Mouse (Mus musculus): ENCODE results near the gene Acp1. TPM values are rescaled to one million over a fixed set of nuclear protein-coding genes. Genes with fewer than 3 reads are reported as not detected.

Acp1 gene
- polyA plus RNA-seq, 1 experiment from 2014 or later = 129 TPM

GRCm38 (mm10) chr12:30897039-30897438, 14.3 kb downstream of the Acp1 start:
- Histone ChIP-seq H3K27ac (replicated peaks) (no peak overlapping the region), H3K4me2 (replicated peaks) (no peak overlapping the region), H3K9ac (replicated peaks) (no peak overlapping the region), H3K4me3 (no peak overlapping the region), H3K4me1 (no peaks in the 10 kb centered on the region), H3K27me3 (no peaks in the 10 kb centered on the region), H3K9me3 (no peaks in the 10 kb centered on the region), H3K36me3 (peaks cover 15% of the 10 kb centered on the region)
- WGBS = 97% methylated on average over 4 of the region's 4 CpGs
- ATAC-seq (replicated peaks) = no peak

GRCm38 (mm10) chr12:30891438-30891837, 20.0 kb downstream of the Acp1 start:
- no peak for ATAC-seq (replicated peaks)
- peaks cover 5% of the 10 kb centered on the region for H3K36me3 ChIP-seq
- no peak overlapping the region for H3K4me2 ChIP-seq (replicated peaks)
- no peaks in the 10 kb centered on the region for H3K4me1 ChIP-seq
- peaks cover 5% of the 10 kb centered on the region; the same call in 1 of the 2 replicates for H3K27me3 ChIP-seq
- H3K4me3 ChIP-seq = no peak overlapping the region
- no peak overlapping the region for H3K27ac ChIP-seq (replicated peaks)
- no peak overlapping the region for H3K9ac ChIP-seq (replicated peaks)
- WGBS = 87% methylated on average over 7 of the region's 7 CpGs
- H3K9me3 ChIP-seq = no peaks in the 10 kb centered on the region

- no peak overlapping the region for H3K27ac ChIP-seq (replicated peaks)
- ATAC-seq (replicated peaks) = peak; percentile 73
- peaks cover 17% of the 10 kb centered on the region for H3K27me3 ChIP-seq
- no peak overlapping the region for H3K4me3 ChIP-seq
- H3K4me2 ChIP-seq (replicated peaks) = no peak overlapping the region
- 45% methylated on average over 5 of the region's 5 CpGs for WGBS
- H3K36me3 ChIP-seq = peaks cover 5% of the 10 kb centered on the region
- no peaks in the 10 kb centered on the region for H3K9me3 ChIP-seq
- H3K9ac ChIP-seq (replicated peaks) = no peak overlapping the region
- H3K4me1 ChIP-seq = no peaks in the 10 kb centered on the region
Observed at GRCm38 (mm10) chr12:30890067-30890466, 21.3 kb downstream of the Acp1 start.

GRCm38 (mm10) chr12:30888003-30888402, 23.4 kb downstream of the Acp1 start:
- no peak for ATAC-seq (replicated peaks)
- Histone ChIP-seq H3K4me1 (peaks cover 15% of the 10 kb centered on the region), H3K36me3 (no peaks in the 10 kb centered on the region), H3K9me3 (no peaks in the 10 kb centered on the region), H3K27me3 (peaks cover 31% of the 10 kb centered on the region), H3K9ac (replicated peaks) (no peak overlapping the region), H3K4me2 (replicated peaks) (no peak overlapping the region), H3K4me3 (no peak overlapping the region), H3K27ac (replicated peaks) (no peak overlapping the region)
- 93% methylated on average over 4 of the region's 4 CpGs for WGBS

GRCm38 (mm10) chr12:30885891-30886290, 25.5 kb downstream of the Acp1 start:
- Histone ChIP-seq H3K36me3 (no peaks in the 10 kb centered on the region), H3K4me2 (replicated peaks) (no peak overlapping the region), H3K4me1 (peaks cover 15% of the 10 kb centered on the region), H3K27ac (replicated peaks) (no peak overlapping the region), H3K9ac (replicated peaks) (no peak overlapping the region), H3K27me3 (peaks cover 42% of the 10 kb centered on the region), H3K9me3 (no peaks in the 10 kb centered on the region), H3K4me3 (no peak overlapping the region)
- 83% methylated on average over 6 of the region's 6 CpGs for WGBS
- no peak for ATAC-seq (replicated peaks)

- H3K4me3 ChIP-seq = peak overlapping the region; percentile 54
- no peaks in the 10 kb centered on the region for H3K36me3 ChIP-seq
- ATAC-seq (replicated peaks) = peak; percentile 50
- H3K4me2 ChIP-seq (replicated peaks) = peak overlapping the region; percentile 95
- 7% methylated on average over 39 of the region's 39 CpGs for WGBS
- H3K9me3 ChIP-seq = no peaks in the 10 kb centered on the region
- peaks cover 15% of the 10 kb centered on the region for H3K4me1 ChIP-seq
- peaks cover 42% of the 10 kb centered on the region for H3K27me3 ChIP-seq
- H3K27ac ChIP-seq (replicated peaks) = no peak overlapping the region
- peak overlapping the region; percentile 47; the same call in 1 of the 2 replicates for H3K9ac ChIP-seq (replicated peaks)
Observed at GRCm38 (mm10) chr12:30884622-30885230, 26.7 kb downstream of the Acp1 start.

GRCm38 (mm10) chr12:30883986-30884621, 27.3 kb downstream of the Acp1 start, which contains the start of gene Alkal2:
Gene Alkal2, plus strand, starts transcription at chr12:30884322.
- H3K4me1 ChIP-seq = peaks cover 15% of the 10 kb centered on the region
- H3K4me2 ChIP-seq (replicated peaks) = peak within 1 kb of the TSS; percentile 95
- no peaks in the 10 kb centered on the region for H3K9me3 ChIP-seq
- H3K27me3 ChIP-seq = peaks cover 42% of the 10 kb centered on the region
- under 1% methylated on average over 58 of the region's 58 CpGs for WGBS
- peak; percentile 72 for ATAC-seq (replicated peaks)
- peak within 1 kb of the TSS; percentile 47 for H3K9ac ChIP-seq (replicated peaks)
- no peaks in the 10 kb centered on the region for H3K36me3 ChIP-seq
- no peak within 1 kb of the TSS for H3K27ac ChIP-seq (replicated peaks)
- H3K4me3 ChIP-seq = peak within 1 kb of the TSS; percentile 54

- Histone ChIP-seq H3K9ac (replicated peaks) (peak overlapping the region; percentile 47), H3K4me1 (peaks cover 15% of the 10 kb centered on the region), H3K4me3 (peak overlapping the region; percentile 54), H3K9me3 (no peaks in the 10 kb centered on the region), H3K36me3 (no peaks in the 10 kb centered on the region), H3K27me3 (peaks cover 42% of the 10 kb centered on the region), H3K27ac (replicated peaks) (no peak overlapping the region), H3K4me2 (replicated peaks) (peak overlapping the region; percentile 95)
- WGBS = 13% methylated on average over 4 of the region's 4 CpGs
- ATAC-seq (replicated peaks) = 0 out of 2 replicates have a peak, but pooled peaks have one; percentile 4
Observed at GRCm38 (mm10) chr12:30883592-30883985, 27.8 kb downstream of the Acp1 start.

GRCm38 (mm10) chr12:30879447-30879846, 31.9 kb downstream of the Acp1 start:
- H3K27me3 ChIP-seq = peaks cover 20% of the 10 kb centered on the region
- no peaks in the 10 kb centered on the region for H3K9me3 ChIP-seq
- H3K27ac ChIP-seq (replicated peaks) = no peak overlapping the region
- no peak overlapping the region for H3K4me2 ChIP-seq (replicated peaks)
- H3K36me3 ChIP-seq = no peaks in the 10 kb centered on the region
- ATAC-seq (replicated peaks) = no peak
- H3K4me1 ChIP-seq = peaks cover 10% of the 10 kb centered on the region
- WGBS = 75% methylated on average over 6 of the region's 6 CpGs
- no peak overlapping the region for H3K9ac ChIP-seq (replicated peaks)
- H3K4me3 ChIP-seq = no peak overlapping the region

- WGBS = 83% methylated on average over 4 of the region's 4 CpGs
- no peaks in the 10 kb centered on the region for H3K4me1 ChIP-seq
- H3K4me3 ChIP-seq = no peak overlapping the region
- H3K27me3 ChIP-seq = no peaks in the 10 kb centered on the region
- no peak overlapping the region for H3K4me2 ChIP-seq (replicated peaks)
- no peak for ATAC-seq (replicated peaks)
- no peak overlapping the region for H3K9ac ChIP-seq (replicated peaks)
- H3K36me3 ChIP-seq = no peaks in the 10 kb centered on the region
- no peak overlapping the region for H3K27ac ChIP-seq (replicated peaks)
- H3K9me3 ChIP-seq = no peaks in the 10 kb centered on the region
Observed at GRCm38 (mm10) chr12:30865781-30866180, 45.6 kb downstream of the Acp1 start.

GRCm38 (mm10) chr12:30864347-30864746, 47.0 kb downstream of the Acp1 start:
- no peaks in the 10 kb centered on the region for H3K27me3 ChIP-seq
- no peaks in the 10 kb centered on the region for H3K36me3 ChIP-seq
- no peak overlapping the region for H3K4me3 ChIP-seq
- H3K4me1 ChIP-seq = no peaks in the 10 kb centered on the region
- no peak overlapping the region for H3K27ac ChIP-seq (replicated peaks)
- 45% methylated on average over 2 of the region's 2 CpGs for WGBS
- H3K9ac ChIP-seq (replicated peaks) = no peak overlapping the region
- no peaks in the 10 kb centered on the region for H3K9me3 ChIP-seq
- no peak overlapping the region for H3K4me2 ChIP-seq (replicated peaks)
- ATAC-seq (replicated peaks) = 0 out of 2 replicates have a peak, but pooled peaks have one; percentile 67

GRCm38 (mm10) chr12:30856172-30856571, 55.2 kb downstream of the Acp1 start:
- H3K27me3 ChIP-seq = peaks cover 17% of the 10 kb centered on the region
- WGBS = 92% methylated on average over 5 of the region's 5 CpGs
- H3K9me3 ChIP-seq = no peaks in the 10 kb centered on the region
- H3K4me1 ChIP-seq = peaks cover 5% of the 10 kb centered on the region; the same call in 1 of the 2 replicates
- H3K36me3 ChIP-seq = no peaks in the 10 kb centered on the region
- H3K4me3 ChIP-seq = no peak overlapping the region
- no peak overlapping the region for H3K9ac ChIP-seq (replicated peaks)
- H3K27ac ChIP-seq (replicated peaks) = no peak overlapping the region
- ATAC-seq (replicated peaks) = no peak
- H3K4me2 ChIP-seq (replicated peaks) = no peak overlapping the region

Measured in forebrain, embryonic 15.5 days (tissue).